Mouse (Mus musculus): ENCODE measurements around the gene Ccdc33. TPM values are rescaled to one million over a fixed set of nuclear protein-coding genes. Genes with fewer than 3 reads are reported as not detected.

Gene Ccdc33
- polyA plus RNA-seq, 1 experiment from 2014 or later = 1.3 TPM

- no peak for ATAC-seq (ENCODE audit: insufficient number of reproducible peaks, low FRiP score, low TSS enrichment, low read depth)
- Histone ChIP-seq H3K4me3 (replicated peaks) (no peak overlapping the region), H3K4me2 (replicated peaks) (no peak overlapping the region), H3K27me3 (peaks cover 15% of the 10 kb centered on the region), H3K27ac (replicated peaks) (no peak overlapping the region), H3K9me3 (replicated peaks) (no peaks in the 10 kb centered on the region), H3K36me3 (no peaks in the 10 kb centered on the region), H3K4me1 (peaks cover 38% of the 10 kb centered on the region), H3K9ac (no peak overlapping the region)
- WGBS = 76% methylated on average over 5 of the region's 5 CpGs
Measured at GRCm38 (mm10) chr9:58110787-58111186, 7.8 kb downstream of the Ccdc33 start.

GRCm38 (mm10) chr9:58107494-58107893, 11.1 kb downstream of the Ccdc33 start:
- no peak overlapping the region for H3K9ac ChIP-seq
- H3K27ac ChIP-seq (replicated peaks) = no peak overlapping the region
- no peak overlapping the region for H3K4me3 ChIP-seq (replicated peaks)
- peaks cover 12% of the 10 kb centered on the region for H3K4me1 ChIP-seq
- no peaks in the 10 kb centered on the region for H3K36me3 ChIP-seq
- ATAC-seq (ENCODE audit: insufficient number of reproducible peaks, low FRiP score, low TSS enrichment, low read depth) = no peak
- WGBS = 40% methylated on average over 5 of the region's 5 CpGs
- H3K4me2 ChIP-seq (replicated peaks) = no peak overlapping the region
- no peaks in the 10 kb centered on the region for H3K9me3 ChIP-seq (replicated peaks)
- no peaks in the 10 kb centered on the region for H3K27me3 ChIP-seq

- no peak overlapping the region for H3K4me3 ChIP-seq (replicated peaks)
- 0 out of 2 replicates have a peak, but pooled peaks cover 6% of the 10 kb centered on the region for H3K4me1 ChIP-seq
- H3K9ac ChIP-seq = no peak overlapping the region
- ATAC-seq (ENCODE audit: insufficient number of reproducible peaks, low FRiP score, low TSS enrichment, low read depth) = no peak
- no peak overlapping the region for H3K27ac ChIP-seq (replicated peaks)
- no peaks in the 10 kb centered on the region for H3K27me3 ChIP-seq
- no peak overlapping the region for H3K4me2 ChIP-seq (replicated peaks)
- H3K36me3 ChIP-seq = no peaks in the 10 kb centered on the region
- H3K9me3 ChIP-seq (replicated peaks) = no peaks in the 10 kb centered on the region
- WGBS = 60% methylated on average over 15 of the region's 15 CpGs
Measured at GRCm38 (mm10) chr9:58105595-58106169, 12.9 kb downstream of the Ccdc33 start.

- no peak for ATAC-seq (ENCODE audit: insufficient number of reproducible peaks, low FRiP score, low TSS enrichment, low read depth)
- no peaks in the 10 kb centered on the region for H3K27me3 ChIP-seq
- no peak overlapping the region for H3K9ac ChIP-seq
- WGBS = 53% methylated on average over 6 of the region's 6 CpGs
- no peaks in the 10 kb centered on the region for H3K36me3 ChIP-seq
- H3K4me2 ChIP-seq (replicated peaks) = no peak overlapping the region
- H3K4me3 ChIP-seq (replicated peaks) = no peak overlapping the region
- H3K4me1 ChIP-seq = 0 out of 2 replicates have a peak, but pooled peaks cover 6% of the 10 kb centered on the region
- no peak overlapping the region for H3K27ac ChIP-seq (replicated peaks)
- H3K9me3 ChIP-seq (replicated peaks) = no peaks in the 10 kb centered on the region
Measured at GRCm38 (mm10) chr9:58103647-58104046, 15.0 kb downstream of the Ccdc33 start.

- ATAC-seq (ENCODE audit: insufficient number of reproducible peaks, low FRiP score, low TSS enrichment, low read depth) = no peak
- H3K36me3 ChIP-seq = no peaks in the 10 kb centered on the region
- 74% methylated on average over 4 of the region's 4 CpGs for WGBS
Measured at GRCm38 (mm10) chr9:58102013-58102412, 16.6 kb downstream of the Ccdc33 start.

GRCm38 (mm10) chr9:58099836-58100565, 18.6 kb downstream of the Ccdc33 start:
- Histone ChIP-seq H3K4me2 (replicated peaks) (no peak overlapping the region), H3K9me3 (replicated peaks) (no peaks in the 10 kb centered on the region), H3K4me1 (peaks cover 8% of the 10 kb centered on the region), H3K4me3 (replicated peaks) (no peak overlapping the region), H3K27me3 (no peaks in the 10 kb centered on the region), H3K9ac (no peak overlapping the region), H3K27ac (replicated peaks) (no peak overlapping the region), H3K36me3 (no peaks in the 10 kb centered on the region)
- no peak for ATAC-seq (ENCODE audit: insufficient number of reproducible peaks, low FRiP score, low TSS enrichment, low read depth)
- WGBS = 84% methylated on average over 5 of the region's 5 CpGs

More at GRCm38 (mm10) chr9:58102013-58102412, 16.6 kb downstream of the Ccdc33 start:
- H3K4me2 ChIP-seq (replicated peaks) = no peak overlapping the region
- no peak overlapping the region for H3K9ac ChIP-seq
- no peaks in the 10 kb centered on the region for H3K27me3 ChIP-seq
- H3K9me3 ChIP-seq (replicated peaks) = no peaks in the 10 kb centered on the region
- no peak overlapping the region for H3K4me3 ChIP-seq (replicated peaks)
- no peak overlapping the region for H3K27ac ChIP-seq (replicated peaks)
- H3K4me1 ChIP-seq = peaks cover 1% of the 10 kb centered on the region; the same call in 1 of the 2 replicates

- no peak overlapping the region for H3K27ac ChIP-seq (replicated peaks)
- WGBS = 55% methylated on average over 5 of the region's 5 CpGs
- no peak overlapping the region for H3K4me3 ChIP-seq (replicated peaks)
- no peaks in the 10 kb centered on the region for H3K36me3 ChIP-seq
- no peaks in the 10 kb centered on the region for H3K27me3 ChIP-seq
- no peak overlapping the region for H3K4me2 ChIP-seq (replicated peaks)
- no peaks in the 10 kb centered on the region for H3K9me3 ChIP-seq (replicated peaks)
- H3K9ac ChIP-seq = no peak overlapping the region
- H3K4me1 ChIP-seq = peaks cover 18% of the 10 kb centered on the region
- ATAC-seq (ENCODE audit: insufficient number of reproducible peaks, low FRiP score, low TSS enrichment, low read depth) = no peak
Measured at GRCm38 (mm10) chr9:58096629-58097301, 21.9 kb downstream of the Ccdc33 start.

- no peaks in the 10 kb centered on the region for H3K27me3 ChIP-seq
- no peaks in the 10 kb centered on the region for H3K36me3 ChIP-seq
- no peak overlapping the region for H3K9ac ChIP-seq
- H3K9me3 ChIP-seq (replicated peaks) = no peaks in the 10 kb centered on the region
- peak overlapping the region; percentile 28; the same call in 1 of the 2 replicates for H3K27ac ChIP-seq (replicated peaks)
- ATAC-seq (ENCODE audit: insufficient number of reproducible peaks, low FRiP score, low TSS enrichment, low read depth) = no peak
- H3K4me3 ChIP-seq (replicated peaks) = no peak overlapping the region
- H3K4me2 ChIP-seq (replicated peaks) = no peak overlapping the region
- peaks cover 26% of the 10 kb centered on the region for H3K4me1 ChIP-seq
- WGBS = 75% methylated on average over 6 of the region's 6 CpGs
Measured at GRCm38 (mm10) chr9:58095977-58096376, 22.6 kb downstream of the Ccdc33 start.

- WGBS = 68% methylated on average over 3 of the region's 3 CpGs
- Histone ChIP-seq H3K9me3 (replicated peaks) (no peaks in the 10 kb centered on the region), H3K4me3 (replicated peaks) (no peak overlapping the region), H3K4me2 (replicated peaks) (no peak overlapping the region), H3K27ac (replicated peaks) (no peak overlapping the region), H3K4me1 (peaks cover 28% of the 10 kb centered on the region), H3K9ac (no peak overlapping the region), H3K27me3 (no peaks in the 10 kb centered on the region), H3K36me3 (no peaks in the 10 kb centered on the region)
- ATAC-seq (ENCODE audit: insufficient number of reproducible peaks, low FRiP score, low TSS enrichment, low read depth) = no peak
Measured at GRCm38 (mm10) chr9:58093776-58094175, 24.8 kb downstream of the Ccdc33 start.

- Histone ChIP-seq H3K4me2 (replicated peaks) (no peak overlapping the region), H3K36me3 (no peaks in the 10 kb centered on the region), H3K27me3 (no peaks in the 10 kb centered on the region), H3K4me1 (peaks cover 28% of the 10 kb centered on the region), H3K4me3 (replicated peaks) (no peak overlapping the region), H3K9me3 (replicated peaks) (no peaks in the 10 kb centered on the region), H3K27ac (replicated peaks) (no peak overlapping the region), H3K9ac (no peak overlapping the region)
- WGBS = 69% methylated on average over 7 of the region's 7 CpGs
- no peak for ATAC-seq (ENCODE audit: insufficient number of reproducible peaks, low FRiP score, low TSS enrichment, low read depth)
Measured at GRCm38 (mm10) chr9:58092581-58093269, 25.9 kb downstream of the Ccdc33 start.

Data from embryonic facial prominence, embryonic 15.5 days (tissue).